Mouse (Mus musculus) ES-Bruce4 (cell line): Measurements from ENCODE around the gene Dpf3.

Source experiments
- CTCF ChIP-seq: IDR thresholded peaks from one replicate; pipeline ENCODE4 v1.8.1; 2011; ENCODE audit warnings: low read depth, low read length
- EP300 ChIP-seq: IDR thresholded peaks from 2 replicates; pipeline ENCODE4 v1.6.1; 2011; ENCODE audit warnings: low read depth, low read length; ENCODE audit not compliant: insufficient read depth
- POLR2A ChIP-seq: IDR thresholded peaks from one replicate; pipeline ENCODE4 v1.8.1; 2011; ENCODE audit warnings: low read length; ENCODE audit not compliant: insufficient read depth

DNA sequence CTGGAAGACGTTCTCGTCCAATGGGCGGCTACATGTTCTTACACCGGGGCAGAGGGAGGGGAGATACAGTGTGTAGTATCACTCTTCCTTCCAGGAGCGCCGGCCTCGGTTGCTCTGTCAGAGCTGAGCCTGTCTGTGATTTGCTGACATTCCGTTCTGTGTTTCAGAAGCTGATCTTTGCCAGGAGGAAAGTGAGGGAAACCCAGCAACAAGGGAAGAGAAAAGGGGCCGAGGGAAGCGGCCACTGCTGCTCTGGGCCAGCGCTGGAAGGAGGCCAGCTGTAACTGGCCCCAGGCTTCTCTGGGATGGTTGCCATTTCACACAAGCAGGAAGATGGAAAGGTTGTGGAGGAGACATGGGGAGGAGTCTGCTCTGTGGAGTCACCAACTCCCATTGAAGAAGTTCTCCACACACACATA is 219.0 kb downstream of the Dpf3 start:
- TF ChIP-seq POLR2A (no peak), CTCF (no peak), EP300 (no peak)
